Mouse (Mus musculus): Measurements from ENCODE around the gene Hist1h4h. TPM values are rescaled to one million over a fixed set of nuclear protein-coding genes. Genes with fewer than 3 reads are reported as not detected.
"Not testable (repeated sequence)": the region's sequence is repeated elsewhere in the genome, so short reads cannot be mapped to it uniquely, and the experiment has no call there.

Hist1h4h gene
- polyA plus RNA-seq, 1 experiment from 2014 or later, result 3.3 TPM

DNA sequence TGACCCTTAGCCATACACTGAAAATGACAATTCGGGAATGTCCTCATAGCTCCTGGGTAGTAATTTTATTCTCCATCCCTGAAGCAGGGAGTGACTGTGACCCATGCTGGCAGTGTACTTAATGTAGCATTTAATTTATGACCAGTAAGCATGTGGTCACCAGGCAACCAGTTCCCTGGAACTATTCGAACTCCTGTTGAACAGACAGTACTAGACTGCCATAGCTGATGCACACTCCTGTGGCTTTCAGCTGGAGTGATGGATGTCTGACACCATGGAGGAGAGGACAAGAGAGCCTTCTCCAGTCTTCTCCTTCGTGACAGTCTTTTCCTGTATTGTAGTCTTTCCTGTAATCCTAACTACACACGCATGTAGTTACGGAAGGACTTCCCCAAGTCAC lies 1.8 kb upstream of the Hist1h4h start:
- peaks cover 23% of the 10 kb centered on the region for H3K4me1 ChIP-seq (replicated peaks; ENCODE audit: control insufficient read depth, insufficient read depth, low read length)
- peak overlapping the region; percentile 55 for H3K4me2 ChIP-seq (replicated peaks)
- no peak for DNase-seq (ENCODE audit: low spot score)
- H3K9me3 ChIP-seq (ENCODE audit: control insufficient read depth, low read length), result no peaks in the 10 kb centered on the region
- 0 out of 2 replicates have a peak overlapping the region, but pooled peaks have one; percentile 3 for H3K4me3 ChIP-seq (replicated peaks; ENCODE audit: low read length)
- ATAC-seq (ENCODE audit: low FRiP score), result no peak
- H3K36me3 ChIP-seq (replicated peaks; ENCODE audit: control insufficient read depth, insufficient read depth), result no peaks in the 10 kb centered on the region
- no peak overlapping the region for H3K9ac ChIP-seq
- H3K27ac ChIP-seq, result no peak overlapping the region
- WGBS, result 60% methylated on average over 5 of the region's 5 CpGs
- no peaks in the 10 kb centered on the region for H3K27me3 ChIP-seq (ENCODE audit: control insufficient read depth, insufficient read depth, low read length)

DNA sequence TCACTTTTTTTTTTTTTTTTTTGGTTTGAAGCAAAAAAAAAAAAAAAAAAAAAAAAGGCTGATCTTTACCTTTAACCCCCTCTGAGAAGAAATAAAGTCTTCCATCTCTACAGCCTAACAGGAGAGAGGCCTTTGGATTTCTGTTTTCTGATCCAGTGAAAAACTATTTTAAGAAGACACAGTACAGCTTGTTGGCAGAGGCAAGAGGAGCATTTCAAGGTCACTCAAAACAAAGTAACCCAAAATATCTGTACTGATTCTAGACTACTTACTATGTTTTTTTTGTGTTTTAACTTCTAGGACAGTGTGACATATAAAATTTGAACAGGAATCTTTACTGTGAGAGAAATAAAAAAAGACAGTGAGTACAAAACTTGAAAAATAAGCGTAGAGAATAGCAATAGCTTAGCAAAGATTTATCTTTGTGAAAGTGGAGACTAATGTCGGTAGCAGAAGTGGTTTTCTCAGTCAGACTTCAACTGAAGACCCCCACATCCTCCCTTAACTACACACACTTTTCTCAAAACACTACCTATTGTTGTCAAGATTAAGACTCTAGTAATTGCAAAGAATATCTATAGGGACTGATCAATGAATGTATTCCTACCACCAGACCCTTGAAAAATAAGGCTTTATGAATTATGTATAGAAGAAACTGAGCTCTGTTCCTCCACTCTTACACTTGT lies 1.2 kb upstream of the Hist1h4h start:
- no peaks in the 10 kb centered on the region for H3K27me3 ChIP-seq (ENCODE audit: control insufficient read depth, insufficient read depth, low read length)
- H3K4me2 ChIP-seq (replicated peaks), result peak overlapping the region; percentile 55
- WGBS, result 34% methylated on average over 2 of the region's 2 CpGs
- H3K9me3 ChIP-seq (ENCODE audit: control insufficient read depth, low read length), result no peaks in the 10 kb centered on the region
- ATAC-seq (ENCODE audit: low FRiP score) (no peak), DNase-seq (ENCODE audit: low spot score) (no peak)
- peak overlapping the region; percentile 95 for H3K27ac ChIP-seq
- no peaks in the 10 kb centered on the region for H3K36me3 ChIP-seq (replicated peaks; ENCODE audit: control insufficient read depth, insufficient read depth)
- H3K4me3 ChIP-seq (replicated peaks; ENCODE audit: low read length), result peak overlapping the region; percentile 49
- H3K4me1 ChIP-seq (replicated peaks; ENCODE audit: control insufficient read depth, insufficient read depth, low read length), result peaks cover 27% of the 10 kb centered on the region
- H3K9ac ChIP-seq, result peak overlapping the region; percentile 84

GRCm38 (mm10) chr13:23530181-23530900 lies 509 bp upstream of the Hist1h4h start:
- no peaks in the 10 kb centered on the region for H3K27me3 ChIP-seq (ENCODE audit: control insufficient read depth, insufficient read depth, low read length)
- WGBS, result under 1% methylated on average over 20 of the region's 20 CpGs
- H3K4me2 ChIP-seq (replicated peaks), result peak overlapping the region; percentile 55
- DNase-seq (ENCODE audit: low spot score), result peak; percentile 84
- no peaks in the 10 kb centered on the region for H3K36me3 ChIP-seq (replicated peaks; ENCODE audit: control insufficient read depth, insufficient read depth)
- peaks cover 29% of the 10 kb centered on the region for H3K4me1 ChIP-seq (replicated peaks; ENCODE audit: control insufficient read depth, insufficient read depth, low read length)
- peak overlapping the region; percentile 84 for H3K9ac ChIP-seq
- peak overlapping the region; percentile 95 for H3K27ac ChIP-seq
- H3K4me3 ChIP-seq (replicated peaks; ENCODE audit: low read length), result peak overlapping the region; percentile 49
- ATAC-seq (ENCODE audit: low FRiP score), result no peak
- H3K9me3 ChIP-seq (ENCODE audit: control insufficient read depth, low read length), result no peaks in the 10 kb centered on the region

- H3K4me1 ChIP-seq (replicated peaks; ENCODE audit: control insufficient read depth, insufficient read depth, low read length), result peaks cover 29% of the 10 kb centered on the region
- peak overlapping the region; percentile 49 for H3K4me3 ChIP-seq (replicated peaks; ENCODE audit: low read length)
- peak overlapping the region; percentile 95 for H3K27ac ChIP-seq
- H3K4me2 ChIP-seq (replicated peaks), result peak overlapping the region; percentile 55
- no peaks in the 10 kb centered on the region for H3K36me3 ChIP-seq (replicated peaks; ENCODE audit: control insufficient read depth, insufficient read depth)
- H3K9ac ChIP-seq, result peak overlapping the region; percentile 84
- ATAC-seq (ENCODE audit: low FRiP score) (no peak), DNase-seq (ENCODE audit: low spot score) (no peak)
- 24% methylated on average over 9 of the region's 9 CpGs for WGBS
- no peaks in the 10 kb centered on the region for H3K27me3 ChIP-seq (ENCODE audit: control insufficient read depth, insufficient read depth, low read length)
- no peaks in the 10 kb centered on the region for H3K9me3 ChIP-seq (ENCODE audit: control insufficient read depth, low read length)
Measured at GRCm38 (mm10) chr13:23532262-23533075, 1.6 kb downstream of the Hist1h4h start.

DNA sequence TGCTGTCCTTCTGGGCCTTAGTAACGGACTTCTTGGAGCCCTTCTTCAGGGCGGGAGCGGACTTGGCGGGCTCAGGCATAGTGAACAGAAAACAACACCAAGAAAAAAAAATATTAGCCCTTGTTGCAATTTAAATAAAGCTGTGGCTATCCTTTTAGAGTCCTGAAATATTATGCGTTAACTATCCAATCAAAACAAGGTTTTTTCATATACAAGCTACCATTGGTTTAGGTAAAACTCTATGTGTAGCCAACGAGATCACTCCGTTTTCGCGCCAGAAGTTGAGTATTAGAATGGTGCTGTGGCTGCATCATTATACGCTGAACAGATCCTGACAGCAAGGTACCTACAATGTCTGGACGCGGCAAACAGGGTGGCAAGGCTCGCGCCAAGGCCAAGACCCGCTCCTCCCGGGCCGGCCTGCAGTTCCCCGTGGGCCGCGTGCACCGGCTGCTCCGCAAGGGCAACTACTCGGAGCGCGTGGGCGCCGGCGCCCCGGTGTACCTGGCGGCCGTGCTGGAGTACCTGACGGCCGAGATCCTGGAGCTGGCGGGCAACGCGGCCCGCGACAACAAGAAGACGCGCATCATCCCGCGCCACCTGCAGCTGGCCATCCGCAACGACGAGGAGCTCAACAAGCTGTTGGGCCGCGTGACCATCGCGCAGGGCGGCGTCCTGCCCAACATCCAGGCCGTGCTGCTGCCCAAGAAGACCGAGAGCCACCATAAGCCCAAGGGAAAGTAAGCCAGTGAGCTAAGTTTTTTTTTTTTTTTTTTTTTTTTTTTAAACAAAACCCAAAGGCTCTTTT lies 2.9 kb downstream of the Hist1h4h start, which contains the start of gene Hist1h2af:
Gene Hist1h2af, plus strand, starts transcription at position 347 of the 808 bp plus-strand sequence.
- Histone ChIP-seq H3K4me3 (replicated peaks; ENCODE audit: low read length) (peak within 1 kb of the TSS; percentile 35), H3K9ac (peak within 1 kb of the TSS; percentile 84), H3K4me1 (replicated peaks; ENCODE audit: control insufficient read depth, insufficient read depth, low read length) (peaks cover 29% of the 10 kb centered on the region), H3K4me2 (replicated peaks) (peak within 1 kb of the TSS; percentile 55), H3K27ac (peak within 1 kb of the TSS; percentile 71)
- H3K36me3 ChIP-seq (replicated peaks; ENCODE audit: control insufficient read depth, insufficient read depth); H3K9me3 ChIP-seq (ENCODE audit: control insufficient read depth, low read length); H3K27me3 ChIP-seq (ENCODE audit: control insufficient read depth, insufficient read depth, low read length): not testable (repeated sequence)
- peak; percentile 44 for ATAC-seq (ENCODE audit: low FRiP score)
- DNase-seq (ENCODE audit: low spot score), result peak; percentile 88
- WGBS, result under 1% methylated on average over 24 of the region's 53 CpGs

- Histone ChIP-seq H3K9me3 (ENCODE audit: control insufficient read depth, low read length) (no peaks in the 10 kb centered on the region), H3K27me3 (ENCODE audit: control insufficient read depth, insufficient read depth, low read length) (no peaks in the 10 kb centered on the region), H3K9ac (peak overlapping the region; percentile 36), H3K27ac (peak overlapping the region; percentile 71), H3K4me3 (replicated peaks; ENCODE audit: low read length) (peak overlapping the region; percentile 35), H3K36me3 (replicated peaks; ENCODE audit: control insufficient read depth, insufficient read depth) (no peaks in the 10 kb centered on the region), H3K4me2 (replicated peaks) (peak overlapping the region; percentile 55), H3K4me1 (replicated peaks; ENCODE audit: control insufficient read depth, insufficient read depth, low read length) (peaks cover 27% of the 10 kb centered on the region)
- ATAC-seq (ENCODE audit: low FRiP score) (no peak), DNase-seq (ENCODE audit: low spot score) (no peak)
- WGBS, result under 1% methylated on average over 15 of the region's 15 CpGs
Measured at GRCm38 (mm10) chr13:23534368-23535131, 3.7 kb downstream of the Hist1h4h start.

DNA sequence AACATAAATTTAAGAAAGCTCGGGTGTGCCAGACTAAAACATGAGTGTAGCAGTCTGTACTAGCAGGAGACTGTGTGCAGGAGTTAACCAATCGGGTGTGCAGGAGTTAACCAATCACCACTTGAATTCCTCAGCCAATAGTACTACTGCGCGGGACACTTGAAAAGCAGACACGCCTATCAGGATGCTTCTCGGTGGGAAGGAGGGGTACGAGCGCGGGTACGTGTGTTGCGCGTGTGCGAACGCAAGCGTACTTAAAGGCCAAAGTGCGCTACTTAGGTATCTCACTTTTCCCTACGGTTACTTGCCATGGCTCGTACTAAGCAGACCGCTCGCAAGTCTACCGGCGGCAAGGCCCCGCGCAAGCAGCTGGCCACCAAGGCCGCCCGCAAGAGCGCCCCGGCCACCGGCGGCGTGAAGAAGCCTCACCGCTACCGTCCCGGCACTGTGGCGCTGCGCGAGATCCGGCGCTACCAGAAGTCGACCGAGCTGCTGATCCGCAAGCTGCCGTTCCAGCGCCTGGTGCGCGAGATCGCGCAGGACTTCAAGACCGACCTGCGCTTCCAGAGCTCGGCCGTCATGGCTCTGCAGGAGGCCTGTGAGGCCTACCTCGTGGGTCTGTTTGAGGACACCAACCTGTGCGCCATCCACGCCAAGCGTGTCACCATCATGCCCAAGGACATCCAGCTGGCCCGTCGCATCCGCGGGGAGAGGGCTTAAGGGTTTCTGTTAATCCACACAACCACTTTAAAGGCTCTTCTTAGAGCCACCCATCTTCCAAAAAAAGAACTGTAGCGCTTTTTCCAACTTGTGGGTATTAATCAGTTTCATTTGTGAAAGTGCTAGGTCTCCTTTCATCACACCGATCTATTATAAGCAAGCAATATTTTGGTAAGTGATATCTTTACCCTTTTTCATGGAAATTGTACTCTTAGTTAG lies 4.6 kb downstream of the Hist1h4h start, which contains the start of gene Hist1h3g:
Gene Hist1h3g, plus strand, starts transcription at position 286 of the 939 bp plus-strand sequence.
- ATAC-seq (ENCODE audit: low FRiP score) (peak; percentile 92), DNase-seq (ENCODE audit: low spot score) (peak; percentile 95)
- H3K9ac ChIP-seq, result peak within 1 kb of the TSS; percentile 36
- peaks cover 22% of the 10 kb centered on the region for H3K4me1 ChIP-seq (replicated peaks; ENCODE audit: control insufficient read depth, insufficient read depth, low read length)
- H3K9me3 ChIP-seq (ENCODE audit: control insufficient read depth, low read length); H3K36me3 ChIP-seq (replicated peaks; ENCODE audit: control insufficient read depth, insufficient read depth); H3K27me3 ChIP-seq (ENCODE audit: control insufficient read depth, insufficient read depth, low read length): not testable (repeated sequence)
- H3K4me2 ChIP-seq (replicated peaks), result peak within 1 kb of the TSS; percentile 55
- peak within 1 kb of the TSS; percentile 35 for H3K4me3 ChIP-seq (replicated peaks; ENCODE audit: low read length)
- peak within 1 kb of the TSS; percentile 71 for H3K27ac ChIP-seq
- under 1% methylated on average over 36 of the region's 62 CpGs for WGBS
